Mouse (Mus musculus) testis, adult 2 months (tissue): Measurements from ENCODE around the gene Minar1. TPM values are rescaled to one million over a fixed set of nuclear protein-coding genes. Genes with fewer than 3 reads are reported as not detected.

Source experiments
- H3K27ac ChIP-seq: fragments of 200-500 bp; 2 replicates; pipeline ENCODE4 v1.5.1; 2012; ENCODE audit warnings: low read depth, low read length; ENCODE audit not compliant: control insufficient read depth, insufficient read depth
- H3K27me3 ChIP-seq: fragments of 200-500 bp; 2 replicates; pipeline ENCODE4 v1.6.1; 2012; ENCODE audit warnings: mild to moderate bottlenecking, low read length, moderate library complexity; ENCODE audit not compliant: control insufficient read depth, insufficient read depth
- H3K36me3 ChIP-seq: fragments of 200-500 bp; 2 replicates; pipeline ENCODE4 v1.6.1; 2012; ENCODE audit warnings: mild to moderate bottlenecking, low read length; ENCODE audit not compliant: control insufficient read depth, insufficient read depth
- H3K4me1 ChIP-seq: fragments of 200-500 bp; 2 replicates; pipeline ENCODE4 v1.6.1; 2012; ENCODE audit warnings: low read length; ENCODE audit not compliant: control insufficient read depth, insufficient read depth
- H3K4me3 ChIP-seq: fragments of 200-500 bp; 2 replicates; pipeline ENCODE4 v1.5.1; 2012; ENCODE audit warnings: low read depth, mild to moderate bottlenecking, low read length, moderate library complexity, mixed read lengths; ENCODE audit not compliant: control insufficient read depth
- CTCF ChIP-seq: fragments of 200-500 bp; IDR thresholded peaks from 2 replicates; pipeline ENCODE4 v1.5.1; 2012; ENCODE audit warnings: low read depth, mild to moderate bottlenecking, inconsistent platforms, low read length, moderate library complexity; ENCODE audit not compliant: control insufficient read depth, insufficient read depth, insufficient replicate concordance
- POLR2A ChIP-seq: fragments of 200-500 bp; IDR thresholded peaks from 2 replicates; pipeline ENCODE4 v1.6.1; 2012; ENCODE audit warnings: low read depth, mild to moderate bottlenecking, inconsistent platforms, low read length, moderate library complexity; ENCODE audit not compliant: control insufficient read depth
- polyA plus RNA-seq: library from polyadenylated mRNA; depleted of rRNA; stranded (reverse); fragments of >200 nt; gene quantifications from 2 replicates; pipeline ENCODE4 v1.2.3, GENCODE M21; 2012; rRNA removed

Minar1 gene
- polyA plus RNA-seq, 1 experiment = not detected

GRCm38 (mm10) chr9:89596392-89596791, 26.5 kb downstream of the Minar1 start:
- no peaks in the 10 kb centered on the region for H3K36me3 ChIP-seq
- H3K4me3 ChIP-seq = no peak overlapping the region
- no peaks in the 10 kb centered on the region; the same call in 1 of the 2 replicates for H3K4me1 ChIP-seq
- no peak for TF ChIP-seq POLR2A
- no peak for TF ChIP-seq CTCF
- no peak overlapping the region for H3K27ac ChIP-seq
- H3K27me3 ChIP-seq = no peaks in the 10 kb centered on the region

GRCm38 (mm10) chr9:89592391-89592790, 30.5 kb downstream of the Minar1 start:
- H3K4me3 ChIP-seq = no peak overlapping the region
- TF ChIP-seq CTCF (no peak), POLR2A (no peak)

DNA sequence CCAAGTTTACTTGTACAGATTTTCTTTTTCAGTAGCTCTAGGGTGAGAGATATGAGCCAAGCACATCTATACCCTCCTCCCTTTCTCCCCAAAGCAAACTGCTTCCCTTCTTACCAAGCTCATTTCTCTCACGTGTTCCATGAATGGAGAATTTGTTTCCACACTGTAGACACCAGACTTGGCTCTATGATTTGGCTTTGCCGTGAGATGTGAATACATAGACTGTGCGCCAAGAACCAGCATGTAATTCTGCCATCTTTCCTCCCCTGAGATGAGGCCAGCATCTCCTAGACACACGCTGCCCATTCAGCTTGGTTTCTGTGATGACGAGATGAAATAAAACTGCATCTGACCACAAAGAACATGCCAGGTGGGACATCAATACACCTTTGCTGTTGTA, 44.5 kb downstream of the Minar1 start:
- no peak for TF ChIP-seq POLR2A
- TF ChIP-seq CTCF = no peak
- no peaks in the 10 kb centered on the region for H3K36me3 ChIP-seq

More at GRCm38 (mm10) chr9:89592391-89592790, 30.5 kb downstream of the Minar1 start:
- no peaks in the 10 kb centered on the region for H3K36me3 ChIP-seq
- no peak overlapping the region for H3K27ac ChIP-seq
- no peaks in the 10 kb centered on the region for H3K4me1 ChIP-seq
- H3K27me3 ChIP-seq = no peaks in the 10 kb centered on the region

GRCm38 (mm10) chr9:89552663-89553062, 70.3 kb downstream of the Minar1 start:
- no peaks in the 10 kb centered on the region for H3K4me1 ChIP-seq
- H3K27ac ChIP-seq = no peak overlapping the region
- no peak for TF ChIP-seq CTCF
- no peaks in the 10 kb centered on the region for H3K27me3 ChIP-seq
- H3K36me3 ChIP-seq = no peaks in the 10 kb centered on the region
- H3K4me3 ChIP-seq = no peak overlapping the region

More for the DNA sequence above, 44.5 kb downstream of the Minar1 start:
- Histone ChIP-seq H3K27me3 (no peaks in the 10 kb centered on the region), H3K4me1 (no peaks in the 10 kb centered on the region), H3K4me3 (no peak overlapping the region), H3K27ac (no peak overlapping the region)

Other genes starting within 250 kb of the Minar1 start
- 60.2 and 67.7 TPM in 2 replicates for gene Tmed3, start 81.9 kb upstream of the Minar1 start, polyA plus RNA-seq
- gene Ankrd34c, start 115.3 kb upstream of the Minar1 start, polyA plus RNA-seq = not detected in 2 replicates